Comparison of ENCODE assay signal across 17 mouse cellular contexts in genomic region chr3:138129110-138129509, GRCm38 (mm10).
"Had no signal": no experiment of that assay in that cellular context is flagged by ENCODE, and none has a peak within 500 bp of the region (broad histone marks: within the 10 kb centered on the region; RNA-seq: fewer than 3 reads in every experiment).

No protein-coding gene starts in this region.

- H3K4me2 ChIP-seq: neural tube, embryonic 15.5 days; stomach, embryonic 15.5 days had no signal

- DNase-seq: kidney, adult 8-10 months; kidney, postnatal 10 days; kidney, postnatal 4 days; lung, postnatal 4 days; midbrain, embryonic 14.5 days; right cerebral cortex, adult 18-20 months; right cerebral cortex, postnatal 4 days; thymus, adult 2 months; thymus, postnatal 36 days had no signal

- H3K4me1 ChIP-seq: limb, embryonic 10.5 days; neural tube, embryonic 15.5 days; stomach, embryonic 15.5 days had no signal

- H3K27ac ChIP-seq: layer of hippocampus, adult 2 months; limb, embryonic 10.5 days; midbrain, embryonic 10.5 days; neural tube, embryonic 15.5 days; stomach, embryonic 15.5 days had no signal

- H3K36me3 ChIP-seq: limb, embryonic 10.5 days; midbrain, embryonic 10.5 days; neural tube, embryonic 15.5 days; stomach, embryonic 15.5 days had no signal

- H3K9me3 ChIP-seq: limb, embryonic 10.5 days; midbrain, embryonic 10.5 days; neural tube, embryonic 15.5 days; stomach, embryonic 15.5 days had no signal

- H3K27me3 ChIP-seq: neural tube, embryonic 15.5 days; stomach, embryonic 15.5 days had no signal

- H3K4me3 ChIP-seq: layer of hippocampus, adult 2 months; limb, embryonic 10.5 days; midbrain, embryonic 10.5 days; myocyte; neural tube, embryonic 15.5 days; stomach, embryonic 15.5 days had no signal

- H3K9ac ChIP-seq: neural tube, embryonic 15.5 days; stomach, embryonic 15.5 days had no signal

- ATAC-seq: hindbrain, embryonic 16.5 days; inflammation-experienced regulatory T-cells, adult 6 months had no signal
